Mouse (Mus musculus): ENCODE measurements at regions not wholly inside any gene's neighbourhood (a gene's known extent, or its start where the extent isn't known, plus 50 kb on each side); places are given as distances from the start of the nearest gene placed in this dataset.

DNA sequence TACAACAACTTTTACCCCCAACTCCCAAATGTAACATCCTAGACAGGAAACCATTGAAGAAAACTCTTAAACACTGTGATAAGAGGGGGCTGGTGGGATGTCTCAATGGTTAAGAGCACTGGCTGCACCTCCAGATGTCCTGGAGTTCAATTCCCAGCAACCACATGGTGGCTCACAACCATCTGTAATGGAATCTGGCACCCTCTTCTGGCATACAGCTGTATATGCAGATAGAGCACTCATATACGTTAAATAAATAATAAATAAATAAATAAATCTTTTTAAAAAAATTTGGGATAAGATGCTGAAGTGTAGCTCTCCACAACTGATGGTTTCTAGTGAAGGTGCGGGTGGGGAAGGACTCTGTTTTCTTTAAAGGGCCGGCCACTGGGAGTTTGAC, 69.3 kb downstream of the Kctd15 start:
- DNase-seq (ENCODE audit: low spot score) (no peak), ATAC-seq (ENCODE audit: extremely low read depth, insufficient number of reproducible peaks, low FRiP score, poor library complexity, severe bottlenecking) (no peak)
- H3K4me3 ChIP-seq (ENCODE audit: low read depth, low read length), result no peak overlapping the region
- no peaks in the 10 kb centered on the region for H3K4me1 ChIP-seq (ENCODE audit: insufficient read depth, low read depth, low read length)
- no peaks in the 10 kb centered on the region for H3K36me3 ChIP-seq (replicated peaks)
- no peaks in the 10 kb centered on the region for H3K27me3 ChIP-seq (ENCODE audit: insufficient read depth, low read length)
- H3K9me3 ChIP-seq (replicated peaks), result peaks cover 72% of the 10 kb centered on the region
- TF ChIP-seq GATA2 (IDR thresholded peaks at IDR 0.05; ENCODE audit: borderline replicate concordance, low read depth, low read length) (no peak), TAL1 (conservative IDR thresholded peaks at IDR 0.05; ENCODE audit: low read depth, low read length) (no peak), GATA1 (IDR thresholded peaks at IDR 0.05; ENCODE audit: borderline replicate concordance, low read length) (no peak), CTCF (IDR thresholded peaks at IDR 0.05; ENCODE audit: low read depth, low read length) (no peak)

GRCm38 (mm10) chr7:34585312-34585865, 71.1 kb downstream of the Kctd15 start:
- H3K9me3 ChIP-seq (replicated peaks), result peaks cover 65% of the 10 kb centered on the region
- DNase-seq (ENCODE audit: low spot score) (no peak), ATAC-seq (ENCODE audit: extremely low read depth, insufficient number of reproducible peaks, low FRiP score, poor library complexity, severe bottlenecking) (no peak)
- TF ChIP-seq TAL1 (conservative IDR thresholded peaks at IDR 0.05; ENCODE audit: low read depth, low read length) (no peak), POLR2AphosphoS5 (IDR thresholded peaks at IDR 0.05; ENCODE audit: insufficient replicate concordance, low read depth, low read length) (no peak), GATA2 (IDR thresholded peaks at IDR 0.05; ENCODE audit: borderline replicate concordance, low read depth, low read length) (no peak)
- no peaks in the 10 kb centered on the region for H3K36me3 ChIP-seq (replicated peaks)
- H3K4me1 ChIP-seq (ENCODE audit: insufficient read depth, low read depth, low read length), result no peaks in the 10 kb centered on the region
- H3K4me3 ChIP-seq (ENCODE audit: low read depth, low read length), result no peak overlapping the region
- no peaks in the 10 kb centered on the region for H3K27me3 ChIP-seq (ENCODE audit: insufficient read depth, low read length)

GRCm38 (mm10) chr7:34584870-34585269, 71.7 kb downstream of the Kctd15 start:
- no peak for DNase-seq (ENCODE audit: low spot score)
- Histone ChIP-seq H3K4me3 (ENCODE audit: low read depth, low read length) (no peak overlapping the region), H3K4me1 (ENCODE audit: insufficient read depth, low read depth, low read length) (no peaks in the 10 kb centered on the region), H3K27me3 (ENCODE audit: insufficient read depth, low read length) (no peaks in the 10 kb centered on the region), H3K9me3 (replicated peaks) (peaks cover 68% of the 10 kb centered on the region), H3K36me3 (replicated peaks) (no peaks in the 10 kb centered on the region)
- no peak for TF ChIP-seq POLR2AphosphoS5 (IDR thresholded peaks at IDR 0.05; ENCODE audit: insufficient replicate concordance, low read depth, low read length)
- no peak for TF ChIP-seq GATA2 (IDR thresholded peaks at IDR 0.05; ENCODE audit: borderline replicate concordance, low read depth, low read length)
- TF ChIP-seq TAL1 (conservative IDR thresholded peaks at IDR 0.05; ENCODE audit: low read depth, low read length), result no peak
- no peak for TF ChIP-seq GATA1 (IDR thresholded peaks at IDR 0.05; ENCODE audit: borderline replicate concordance, low read length)
- no peak for TF ChIP-seq CTCF (IDR thresholded peaks at IDR 0.05; ENCODE audit: low read depth, low read length)
- no peak for ATAC-seq (ENCODE audit: extremely low read depth, insufficient number of reproducible peaks, low FRiP score, poor library complexity, severe bottlenecking)

- Histone ChIP-seq H3K36me3 (replicated peaks) (no peaks in the 10 kb centered on the region), H3K27me3 (ENCODE audit: insufficient read depth, low read length) (no peaks in the 10 kb centered on the region)
- DNase-seq (ENCODE audit: low spot score), result no peak
These were observed 75.7 kb downstream of the Kctd15 start for GRCm38 (mm10) chr7:34580866-34581265.

DNA sequence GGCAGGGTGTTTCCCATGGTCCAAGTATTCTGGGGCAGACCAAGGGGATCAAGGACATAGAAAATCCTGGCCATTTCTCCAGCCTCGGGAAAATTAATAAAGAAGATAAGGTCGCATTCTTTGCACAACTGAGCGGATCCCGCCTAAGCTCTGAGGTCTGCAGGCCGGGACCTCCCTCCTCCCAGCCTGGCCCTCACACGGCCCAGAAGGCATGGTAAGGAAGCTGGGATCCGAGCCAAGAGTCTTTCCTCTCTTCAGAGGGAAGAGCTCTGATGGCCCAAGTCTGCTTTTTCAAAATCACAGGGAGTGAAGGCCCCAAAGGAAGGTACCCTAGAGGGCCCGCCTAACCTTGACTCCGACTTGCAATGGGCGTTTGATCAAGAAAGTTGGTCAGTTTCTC, 85.2 kb downstream of the Kctd15 start:
- Histone ChIP-seq H3K9me3 (replicated peaks) (peaks cover 33% of the 10 kb centered on the region), H3K4me3 (ENCODE audit: low read depth, low read length) (no peak overlapping the region), H3K27me3 (ENCODE audit: insufficient read depth, low read length) (no peaks in the 10 kb centered on the region), H3K4me1 (ENCODE audit: insufficient read depth, low read depth, low read length) (no peaks in the 10 kb centered on the region), H3K36me3 (replicated peaks) (no peaks in the 10 kb centered on the region)
- TF ChIP-seq TAL1 (conservative IDR thresholded peaks at IDR 0.05; ENCODE audit: low read depth, low read length), result no peak
- no peak for TF ChIP-seq POLR2AphosphoS5 (IDR thresholded peaks at IDR 0.05; ENCODE audit: insufficient replicate concordance, low read depth, low read length)
- TF ChIP-seq GATA1 (IDR thresholded peaks at IDR 0.05; ENCODE audit: borderline replicate concordance, low read length), result no peak
- TF ChIP-seq CTCF (IDR thresholded peaks at IDR 0.05; ENCODE audit: low read depth, low read length), result no peak
- no peak for TF ChIP-seq GATA2 (IDR thresholded peaks at IDR 0.05; ENCODE audit: borderline replicate concordance, low read depth, low read length)
- ATAC-seq (ENCODE audit: extremely low read depth, insufficient number of reproducible peaks, low FRiP score, poor library complexity, severe bottlenecking) (no peak), DNase-seq (ENCODE audit: low spot score) (no peak)

More at GRCm38 (mm10) chr7:34580866-34581265, 75.7 kb downstream of the Kctd15 start:
- Histone ChIP-seq H3K4me3 (ENCODE audit: low read depth, low read length) (no peak overlapping the region), H3K4me1 (ENCODE audit: insufficient read depth, low read depth, low read length) (no peaks in the 10 kb centered on the region), H3K9me3 (replicated peaks) (peaks cover 51% of the 10 kb centered on the region)
- ATAC-seq (ENCODE audit: extremely low read depth, insufficient number of reproducible peaks, low FRiP score, poor library complexity, severe bottlenecking), result no peak
- TF ChIP-seq CTCF (IDR thresholded peaks at IDR 0.05; ENCODE audit: low read depth, low read length), result no peak
- TF ChIP-seq GATA1 (IDR thresholded peaks at IDR 0.05; ENCODE audit: borderline replicate concordance, low read length), result no peak
- TF ChIP-seq GATA2 (IDR thresholded peaks at IDR 0.05; ENCODE audit: borderline replicate concordance, low read depth, low read length), result no peak
- TF ChIP-seq POLR2AphosphoS5 (IDR thresholded peaks at IDR 0.05; ENCODE audit: insufficient replicate concordance, low read depth, low read length), result no peak
- no peak for TF ChIP-seq TAL1 (conservative IDR thresholded peaks at IDR 0.05; ENCODE audit: low read depth, low read length)

- H3K36me3 ChIP-seq (replicated peaks), result no peaks in the 10 kb centered on the region
- DNase-seq (ENCODE audit: low spot score) (no peak), ATAC-seq (ENCODE audit: extremely low read depth, insufficient number of reproducible peaks, low FRiP score, poor library complexity, severe bottlenecking) (no peak)
- H3K9me3 ChIP-seq (replicated peaks), result peaks cover 33% of the 10 kb centered on the region
- H3K4me3 ChIP-seq (ENCODE audit: low read depth, low read length), result no peak overlapping the region
- H3K27me3 ChIP-seq (ENCODE audit: insufficient read depth, low read length), result no peaks in the 10 kb centered on the region
- no peak for TF ChIP-seq GATA2 (IDR thresholded peaks at IDR 0.05; ENCODE audit: borderline replicate concordance, low read depth, low read length)
- no peaks in the 10 kb centered on the region for H3K4me1 ChIP-seq (ENCODE audit: insufficient read depth, low read depth, low read length)
These were observed 86.1 kb downstream of the Kctd15 start for GRCm38 (mm10) chr7:34570114-34571065.
